Mouse (Mus musculus): Measurements from ENCODE around the gene Trp53i11. TPM values are rescaled to one million over a fixed set of nuclear protein-coding genes. Genes with fewer than 3 reads are reported as not detected.

Trp53i11 gene
- total RNA-seq (2021), result 10 to 100 TPM; 87.6 to 89.0 TPM
- long read RNA-seq, experiment 1, transcript Trp53i11-202 (8 exons, 2,703 nt), result minor isoform, 16 of 134 reads
- long read RNA-seq, experiment 1, transcript Trp53i11-201 (8 exons, 2,654 nt), result major isoform, 65 of 134 reads
- long read RNA-seq, experiment 1, partial matches to known transcripts, result 8 of 134 reads
- long read RNA-seq, experiment 1, other reads (novel, unspliced or antisense), result 45 of 134 reads
- long read RNA-seq, experiment 2, transcript Trp53i11-202 (8 exons, 2,703 nt), result minor isoform, 31 of 182 reads
- long read RNA-seq, experiment 2, transcript Trp53i11-201 (8 exons, 2,654 nt), result major isoform, 70 of 182 reads
- long read RNA-seq, experiment 2, partial matches to known transcripts, result 11 of 182 reads
- long read RNA-seq, experiment 2, other reads (novel, unspliced or antisense), result 70 of 182 reads

DNA sequence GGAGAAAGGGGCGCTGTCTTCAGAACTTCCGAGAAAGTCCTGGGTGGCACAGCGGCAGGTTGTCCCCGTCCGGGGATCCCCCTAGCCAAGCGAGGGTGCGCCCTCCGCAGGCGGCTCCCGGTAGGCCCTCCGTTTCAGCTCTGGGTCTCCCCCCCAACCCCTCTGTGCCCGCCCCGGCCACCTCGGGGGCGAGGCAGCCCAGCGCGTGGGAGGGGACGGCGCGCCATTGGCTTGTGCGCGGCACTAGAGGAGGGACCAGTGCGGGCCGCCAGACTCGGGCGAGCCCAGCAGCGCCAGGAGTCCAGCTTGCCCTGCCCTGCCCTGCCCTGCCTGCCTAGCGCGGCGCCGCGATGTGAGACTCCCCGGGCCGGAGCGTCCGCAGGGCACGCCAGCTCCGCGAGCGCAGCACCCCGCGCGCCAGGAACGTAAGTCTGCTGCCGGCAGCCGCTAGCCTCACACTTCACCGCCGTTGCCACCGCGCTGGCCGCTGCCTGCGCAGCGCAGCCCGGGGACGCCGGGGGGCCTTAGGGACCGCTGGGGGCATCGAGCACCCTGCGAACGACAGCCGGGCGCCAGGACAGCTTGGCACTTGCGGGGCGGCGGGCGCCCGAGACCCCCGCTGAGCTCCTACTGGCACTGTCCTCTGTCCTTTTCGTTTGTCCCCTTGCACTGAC lies at the start of gene Trp53i11:
Gene Trp53i11 (plus strand): TSS at position 226 of the 674 bp plus-strand sequence.
- peak; percentile 86 for TF ChIP-seq CTCF (conservative IDR thresholded peaks at IDR 0.05)
- Histone ChIP-seq H3K4me3 (peak within 1 kb of the TSS; percentile 86), H3K27ac (peak within 1 kb of the TSS; percentile 88)
- DNase-seq (ENCODE audit: low spot score in 2 of 2), result peak; percentile 59 to 65

DNA sequence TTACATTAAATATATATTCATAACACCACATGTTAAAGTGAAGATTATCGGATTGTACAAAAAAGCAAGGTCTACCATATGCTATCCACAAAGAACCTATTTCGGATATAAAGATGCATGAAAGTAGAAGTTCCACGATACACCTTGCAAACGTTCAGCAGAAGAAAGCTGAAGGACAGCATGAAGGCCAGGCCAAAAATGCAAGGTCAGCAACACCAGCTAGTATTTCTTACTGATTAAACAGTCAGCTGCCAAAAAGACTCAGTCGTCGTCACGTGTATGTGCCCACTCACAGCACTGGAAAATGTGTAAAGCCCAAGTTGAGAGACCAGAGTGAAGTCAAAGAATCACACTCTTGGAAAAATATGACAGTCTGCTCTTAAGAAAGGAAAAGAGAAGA lies 47.9 kb upstream of the Trp53i11 start:
- no peak overlapping the region for H3K4me3 ChIP-seq
- no peak for TF ChIP-seq CTCF (conservative IDR thresholded peaks at IDR 0.05)
- DNase-seq (ENCODE audit: low spot score in 2 of 2), result no peak
- no peak overlapping the region for H3K27ac ChIP-seq

DNA sequence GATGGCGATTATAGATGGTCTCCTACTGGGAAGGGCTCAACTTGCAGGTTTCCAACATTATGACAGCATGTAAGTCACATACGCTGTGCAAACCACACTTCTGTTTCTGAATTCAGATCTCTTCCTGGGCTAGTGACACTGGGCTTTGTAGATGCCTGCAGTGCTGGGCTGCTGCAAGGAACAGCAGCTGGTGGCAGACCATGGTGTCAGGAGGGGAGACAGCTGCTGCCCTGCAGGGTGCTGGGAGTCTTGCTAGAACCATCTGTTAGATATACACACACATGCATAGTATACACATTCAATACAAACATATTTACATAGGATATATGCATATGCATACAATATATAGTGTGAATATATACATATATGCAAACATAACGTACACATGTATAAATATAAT lies 46.0 kb upstream of the Trp53i11 start:
- Histone ChIP-seq H3K27ac (no peak overlapping the region), H3K4me3 (no peak overlapping the region)
- no peak for DNase-seq (ENCODE audit: low spot score in 2 of 2)
- no peak for TF ChIP-seq CTCF (conservative IDR thresholded peaks at IDR 0.05)

DNA sequence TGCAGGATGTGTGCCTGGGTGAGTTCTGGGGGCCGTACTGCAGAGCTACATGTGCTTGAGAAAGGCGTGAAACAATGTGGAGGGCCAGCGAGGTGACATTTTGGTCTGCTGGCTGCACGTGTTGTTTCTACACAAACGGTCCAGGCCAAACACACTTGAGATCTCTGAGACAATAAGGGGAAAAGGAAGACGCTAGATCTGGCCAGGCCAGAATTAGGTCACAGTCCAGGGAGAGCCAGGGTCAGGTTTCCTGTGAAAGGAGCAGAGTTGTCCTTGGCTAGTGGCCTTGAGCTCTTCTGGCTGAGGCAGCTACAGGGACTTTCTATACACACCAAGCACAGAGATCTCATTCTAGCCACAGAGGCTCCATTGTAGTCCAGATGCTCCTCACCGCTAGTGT lies 44.7 kb upstream of the Trp53i11 start:
- no peak for TF ChIP-seq CTCF (conservative IDR thresholded peaks at IDR 0.05)
- DNase-seq (ENCODE audit: low spot score in 2 of 2), result no peak
- Histone ChIP-seq H3K4me3 (no peak overlapping the region), H3K27ac (no peak overlapping the region)

DNA sequence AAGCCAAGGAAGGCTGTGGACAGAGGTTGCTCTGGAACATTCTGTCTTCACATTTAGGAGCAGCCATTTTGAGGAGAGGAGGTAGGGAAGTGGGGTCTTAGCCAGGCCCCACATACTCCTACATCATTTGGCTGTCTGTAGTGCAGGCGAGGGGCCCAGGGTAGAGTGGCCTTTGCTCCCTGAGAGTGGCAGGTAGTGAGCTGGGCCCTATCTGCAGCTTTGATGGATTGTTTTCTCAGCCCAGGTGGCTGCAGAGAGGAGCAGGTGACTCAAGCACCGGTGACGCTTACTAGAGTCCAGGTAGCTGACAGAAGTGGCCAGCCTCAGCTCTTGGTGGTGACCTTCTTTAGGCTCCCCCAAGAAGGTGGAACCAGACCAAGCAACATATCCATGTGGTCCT lies 43.2 kb upstream of the Trp53i11 start:
- DNase-seq (ENCODE audit: low spot score in 2 of 2), result no peak
- TF ChIP-seq CTCF (conservative IDR thresholded peaks at IDR 0.05), result no peak
- no peak overlapping the region for H3K4me3 ChIP-seq
- H3K27ac ChIP-seq, result no peak overlapping the region

DNA sequence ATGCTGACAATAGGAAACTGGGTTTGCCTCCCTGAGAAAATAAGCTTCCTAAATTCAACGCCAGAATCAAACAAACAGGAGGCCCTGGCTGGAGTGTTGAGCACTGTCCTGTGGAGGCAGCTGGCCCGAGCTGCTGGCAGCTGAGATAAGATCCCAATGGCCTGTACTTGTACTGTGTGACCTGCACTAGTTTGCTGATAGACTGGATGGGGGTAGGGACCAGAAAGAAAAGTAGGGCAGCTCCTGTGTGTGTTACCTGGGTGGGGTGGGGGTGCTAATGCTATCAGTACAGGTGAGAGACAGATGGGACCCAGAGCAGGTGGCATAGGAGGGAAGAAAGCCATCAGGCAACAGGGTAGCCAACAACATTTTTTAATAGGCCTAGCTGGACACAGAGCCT lies 37.3 kb upstream of the Trp53i11 start:
- Histone ChIP-seq H3K27ac (no peak overlapping the region), H3K4me3 (no peak overlapping the region)
- DNase-seq (ENCODE audit: low spot score in 2 of 2), result no peak
- no peak for TF ChIP-seq CTCF (conservative IDR thresholded peaks at IDR 0.05)

DNA sequence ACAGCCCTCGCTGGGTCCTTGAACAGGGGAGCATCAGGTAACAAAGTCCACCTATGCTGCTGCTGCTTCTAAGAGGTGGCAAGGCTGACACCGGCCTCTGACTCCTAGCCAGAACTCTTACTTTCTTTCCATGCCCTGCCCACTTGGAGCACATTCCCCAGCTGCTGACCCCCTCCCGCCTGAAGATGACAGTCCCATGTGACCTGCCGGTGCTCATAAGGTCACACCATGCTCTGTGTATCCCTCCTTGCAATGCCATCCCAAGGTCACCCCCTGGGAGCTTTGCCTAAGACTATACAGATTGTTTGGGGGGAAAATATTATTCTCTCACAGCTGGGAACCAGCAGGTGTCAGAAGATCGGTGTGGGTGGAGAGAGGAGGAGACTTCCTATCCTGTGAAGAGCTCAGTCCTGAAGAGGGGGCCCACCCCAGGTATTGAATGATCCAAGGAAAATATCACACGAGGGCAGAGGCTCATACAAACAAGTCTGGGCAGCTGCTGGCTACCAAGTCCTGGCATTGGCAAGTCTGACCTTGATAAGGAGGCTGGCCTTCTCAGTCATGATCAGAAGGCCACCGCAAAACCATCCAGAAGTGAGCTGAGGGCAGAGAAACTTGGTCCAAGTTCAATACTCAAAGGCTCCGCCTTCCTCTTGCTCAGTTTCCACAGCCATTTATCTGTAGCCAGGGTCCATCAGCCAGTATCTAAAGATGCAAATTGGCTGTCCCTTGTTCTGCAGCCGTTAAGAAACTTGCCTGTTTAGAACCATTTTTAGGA lies 36.5 kb upstream of the Trp53i11 start:
- DNase-seq (ENCODE audit: low spot score in 2 of 2), result no peak
- Histone ChIP-seq H3K27ac (no peak overlapping the region), H3K4me3 (no peak overlapping the region)
- no peak for TF ChIP-seq CTCF (conservative IDR thresholded peaks at IDR 0.05)

DNA sequence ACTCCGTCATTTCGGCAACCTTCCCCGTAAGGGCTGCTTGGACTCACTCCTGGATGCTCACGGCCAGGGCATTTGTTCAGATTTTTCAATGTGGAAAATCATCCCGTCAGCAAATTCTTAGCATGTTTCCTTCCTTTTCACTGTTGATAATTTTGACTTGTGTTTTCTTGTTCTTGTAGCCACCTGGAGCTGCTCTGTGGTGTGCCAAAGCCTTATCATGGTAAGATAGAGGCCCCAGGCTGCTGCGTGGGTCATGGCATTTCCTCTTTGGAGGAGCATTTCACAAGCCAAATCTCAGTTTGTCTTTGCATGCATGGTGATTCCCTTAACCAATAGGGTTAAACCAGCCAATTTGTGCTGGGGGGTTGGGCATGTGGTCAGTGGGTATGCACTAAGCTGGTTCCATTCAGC lies 35.2 kb upstream of the Trp53i11 start:
- Histone ChIP-seq H3K27ac (no peak overlapping the region), H3K4me3 (no peak overlapping the region)
- DNase-seq (ENCODE audit: low spot score in 2 of 2), result no peak
- no peak for TF ChIP-seq CTCF (conservative IDR thresholded peaks at IDR 0.05)

DNA sequence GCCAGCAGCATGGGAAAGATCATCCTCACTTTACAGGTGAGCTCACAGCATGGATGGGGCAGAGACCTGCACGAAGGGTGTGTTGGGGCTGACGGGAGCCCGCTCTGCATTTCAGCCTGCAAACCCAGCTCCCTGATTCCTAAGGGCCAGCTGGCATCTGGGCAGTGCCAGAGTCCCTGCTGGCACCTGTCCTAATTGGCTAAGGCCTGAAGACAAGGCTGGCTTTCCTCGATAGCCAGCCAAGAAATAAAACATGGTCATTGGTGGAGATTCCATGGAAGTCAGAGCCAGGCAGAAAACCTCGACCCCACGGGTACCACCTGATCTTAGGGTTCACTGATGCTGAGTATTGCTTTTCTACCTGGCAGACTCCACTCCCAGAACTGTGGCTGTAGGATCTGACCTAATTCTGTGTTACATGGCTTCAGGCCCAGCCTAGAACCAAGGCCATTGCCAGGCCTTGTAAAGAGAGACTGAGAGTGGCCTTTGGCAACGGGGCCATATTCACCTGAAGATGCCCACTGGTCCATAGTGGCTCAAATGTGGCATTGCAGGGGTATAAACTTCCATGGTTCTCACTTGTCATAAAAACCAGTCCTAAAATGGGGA lies 34.4 kb upstream of the Trp53i11 start:
- DNase-seq (ENCODE audit: low spot score in 2 of 2), result peak in 1 of 2 experiments; percentile 53
- no peak overlapping the region for H3K4me3 ChIP-seq
- 0 out of 2 replicates have a peak, but pooled peaks have one; percentile 9 for TF ChIP-seq CTCF (conservative IDR thresholded peaks at IDR 0.05)
- H3K27ac ChIP-seq, result no peak overlapping the region

DNA sequence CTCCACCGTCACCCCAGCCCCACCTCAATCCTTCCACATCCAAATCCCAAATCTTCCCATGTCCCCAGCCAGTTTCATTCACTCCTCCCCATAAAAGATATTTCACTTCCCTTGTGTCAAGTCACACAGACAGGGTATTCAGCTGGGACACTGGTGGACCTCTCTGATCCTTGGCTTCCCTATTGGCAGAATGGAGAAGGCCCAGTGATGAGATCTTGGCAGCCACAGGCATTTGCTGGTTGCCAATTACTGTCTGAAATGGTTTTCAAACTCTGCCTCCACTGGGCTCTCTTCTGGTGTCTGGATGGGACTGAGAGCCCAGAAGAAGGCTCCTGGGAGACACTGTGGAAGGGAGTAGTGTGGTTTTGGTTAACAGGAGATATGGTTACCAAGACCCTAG lies 33.5 kb upstream of the Trp53i11 start:
- no peak for TF ChIP-seq CTCF (conservative IDR thresholded peaks at IDR 0.05)
- Histone ChIP-seq H3K27ac (no peak overlapping the region), H3K4me3 (no peak overlapping the region)
- DNase-seq (ENCODE audit: low spot score in 2 of 2), result no peak

DNA sequence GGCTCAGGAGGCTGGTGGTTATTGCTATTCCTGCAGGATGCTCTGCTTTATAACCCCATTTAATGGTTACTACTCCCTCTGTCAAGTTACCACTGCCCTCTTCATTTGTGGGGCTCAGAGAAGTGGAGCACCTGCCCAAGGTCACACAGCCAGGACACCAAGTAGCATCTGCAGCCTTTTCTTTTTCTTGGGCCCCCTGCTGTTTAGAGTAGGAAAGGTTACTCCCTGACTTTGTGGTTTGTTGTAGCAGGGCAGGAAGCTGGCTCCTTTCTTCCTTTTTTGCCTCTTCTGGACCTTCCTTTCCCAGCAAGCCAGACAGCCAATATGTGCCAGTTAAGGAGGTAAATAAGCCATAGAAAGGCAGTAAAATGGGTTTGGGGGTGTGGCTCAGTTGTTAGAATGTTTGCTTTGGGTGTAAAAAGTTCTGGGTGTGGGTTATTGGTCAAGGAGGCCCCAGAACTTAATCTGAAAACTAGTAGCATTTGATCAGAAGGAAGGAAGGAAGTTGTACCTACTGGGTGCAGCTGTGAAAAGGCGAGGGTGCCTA lies 32.8 kb upstream of the Trp53i11 start:
- DNase-seq (ENCODE audit: low spot score in 2 of 2), result no peak
- H3K27ac ChIP-seq, result no peak overlapping the region
- no peak overlapping the region for H3K4me3 ChIP-seq
- TF ChIP-seq CTCF (conservative IDR thresholded peaks at IDR 0.05), result 0 out of 2 replicates have a peak, but pooled peaks have one; percentile 14

DNA sequence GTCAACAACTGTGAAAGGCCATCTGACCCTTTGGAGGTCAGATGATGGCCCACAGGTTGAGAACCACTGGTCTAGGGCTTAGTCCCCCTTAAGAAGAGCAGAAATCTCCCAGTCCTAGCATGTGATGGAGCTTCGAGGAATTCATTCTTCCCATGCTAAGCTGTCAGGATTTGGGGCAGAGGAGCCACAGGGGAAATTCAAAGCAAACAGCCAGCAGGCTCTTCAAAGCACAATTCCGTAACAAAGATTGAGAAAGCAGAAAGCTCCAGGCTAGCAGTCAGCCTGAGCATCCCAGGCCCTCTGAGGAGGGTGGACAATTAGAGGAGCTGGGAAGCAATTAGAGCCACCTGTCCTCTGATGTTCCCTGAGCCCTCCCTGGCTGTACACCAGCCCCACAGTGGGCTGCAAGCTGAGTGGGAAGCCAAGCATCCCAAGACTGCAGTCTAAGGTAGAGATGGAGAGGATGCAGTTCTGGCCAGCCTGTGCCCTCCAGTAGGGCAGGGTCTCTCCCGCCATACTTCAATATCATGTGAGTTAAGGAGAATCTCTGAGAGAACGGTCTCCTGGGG lies 26.8 kb upstream of the Trp53i11 start:
- TF ChIP-seq CTCF (conservative IDR thresholded peaks at IDR 0.05), result no peak
- Histone ChIP-seq H3K4me3 (no peak overlapping the region), H3K27ac (no peak overlapping the region)
- DNase-seq (ENCODE audit: low spot score in 2 of 2), result no peak
